Mouse (Mus musculus): ENCODE results near the gene Spata13. TPM values are rescaled to one million over a fixed set of nuclear protein-coding genes. Genes with fewer than 3 reads are reported as not detected.
A peak's percentile ranks its signal among the peaks of the same experiment; 100 is the strongest.

The Spata13 gene
- total RNA-seq, 2 experiments from 2014 or later, result 23.2 to 31.1 TPM

DNA sequence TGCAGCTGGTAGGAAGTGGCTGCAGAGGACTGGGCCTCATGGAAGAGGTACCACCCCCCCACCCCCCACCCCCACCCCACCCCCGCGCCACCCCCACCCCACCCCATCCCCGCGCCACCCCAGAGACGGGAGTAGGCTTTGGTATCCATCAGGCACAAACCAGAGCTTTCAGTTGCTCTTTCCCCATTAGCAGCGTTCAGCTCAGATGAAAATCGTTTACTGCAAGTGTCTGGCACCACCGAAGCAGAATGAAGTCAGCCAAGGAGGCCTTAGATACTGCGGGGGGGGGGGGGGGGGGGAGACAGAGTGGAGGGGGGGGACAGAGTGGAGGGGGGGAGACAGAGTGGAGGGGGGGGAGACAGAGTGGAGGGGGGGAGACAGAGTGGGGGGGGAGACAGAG lies 105.4 kb downstream of the Spata13 start:
- H3K27ac ChIP-seq, result no peak overlapping the region
- no peak for DNase-seq (ENCODE audit: low spot score in 2 of 2)
- no peak overlapping the region for H3K4me3 ChIP-seq
- TF ChIP-seq CTCF (conservative IDR thresholded peaks at IDR 0.05), result no peak

- H3K27ac ChIP-seq, result peak overlapping the region; percentile 85
- no peak overlapping the region for H3K4me3 ChIP-seq
- no peak for TF ChIP-seq CTCF (conservative IDR thresholded peaks at IDR 0.05)
- no peak for DNase-seq (ENCODE audit: low spot score in 2 of 2)
Measured at GRCm38 (mm10) chr14:60739616-60740015, 105.8 kb downstream of the Spata13 start.

- Histone ChIP-seq H3K27ac (peak overlapping the region; percentile 85), H3K4me3 (no peak overlapping the region)
- no peak for TF ChIP-seq CTCF (conservative IDR thresholded peaks at IDR 0.05)
- no peak for DNase-seq (ENCODE audit: low spot score in 2 of 2)
Measured at GRCm38 (mm10) chr14:60740507-60740906, 106.7 kb downstream of the Spata13 start.

DNA sequence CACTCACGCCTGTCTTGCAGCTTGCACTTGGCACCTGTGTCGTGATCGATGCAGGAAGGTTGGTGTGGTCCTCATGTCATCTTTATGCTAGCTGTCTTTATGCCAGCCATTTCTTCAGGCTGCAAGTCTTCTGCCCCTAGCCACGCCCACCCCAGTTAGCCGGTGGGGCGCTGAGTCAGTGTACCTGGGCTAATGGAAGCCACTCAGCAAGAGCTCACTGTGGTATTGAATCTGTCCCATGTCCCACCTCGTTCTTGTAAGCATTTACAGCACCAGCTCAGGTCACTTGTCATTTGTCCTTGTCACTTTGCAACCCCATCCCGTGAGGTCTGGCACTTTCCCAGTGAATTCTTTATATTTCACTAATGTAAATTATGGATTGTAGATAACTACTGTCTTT lies 107.2 kb downstream of the Spata13 start:
- Histone ChIP-seq H3K4me3 (no peak overlapping the region), H3K27ac (peak overlapping the region; percentile 51; the same call in 1 of the 2 replicates)
- DNase-seq (ENCODE audit: low spot score in 2 of 2), result no peak
- no peak for TF ChIP-seq CTCF (conservative IDR thresholded peaks at IDR 0.05)

- no peak for DNase-seq (ENCODE audit: low spot score in 2 of 2)
- Histone ChIP-seq H3K27ac (peak overlapping the region; percentile 51; the same call in 1 of the 2 replicates), H3K4me3 (no peak overlapping the region)
- TF ChIP-seq CTCF (conservative IDR thresholded peaks at IDR 0.05), result no peak
Measured at GRCm38 (mm10) chr14:60741490-60741981, 107.7 kb downstream of the Spata13 start.

DNA sequence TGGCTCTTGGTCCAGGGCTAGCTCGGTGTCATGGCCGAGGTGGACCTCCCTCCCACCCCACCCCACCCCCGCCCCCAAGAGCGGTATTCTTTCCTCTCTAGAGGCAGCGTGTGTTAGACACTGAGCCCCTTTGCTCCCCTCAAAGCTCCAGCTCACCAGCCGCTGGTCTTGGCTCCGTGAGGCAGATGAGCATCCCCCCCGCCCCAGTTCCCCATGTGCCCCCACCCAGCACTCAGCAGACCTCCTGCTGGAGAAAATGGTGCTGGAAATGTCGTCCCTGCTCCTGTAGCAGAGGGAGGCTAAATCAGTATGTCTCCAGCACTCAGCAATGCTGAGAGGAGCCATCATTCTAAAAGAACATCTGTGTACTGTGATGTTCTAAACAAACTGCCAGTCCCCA lies 109.9 kb downstream of the Spata13 start:
- H3K27ac ChIP-seq, result peak overlapping the region; percentile 23; the same call in 1 of the 2 replicates
- H3K4me3 ChIP-seq, result no peak overlapping the region
- TF ChIP-seq CTCF (conservative IDR thresholded peaks at IDR 0.05), result no peak
- no peak for DNase-seq (ENCODE audit: low spot score in 2 of 2)

- no peak for DNase-seq (ENCODE audit: low spot score in 2 of 2)
- Histone ChIP-seq H3K27ac (no peak overlapping the region), H3K4me3 (no peak overlapping the region)
- no peak for TF ChIP-seq CTCF (conservative IDR thresholded peaks at IDR 0.05)
Measured at GRCm38 (mm10) chr14:60745201-60745600, 111.4 kb downstream of the Spata13 start.

- no peak overlapping the region for H3K4me3 ChIP-seq
- no peak for TF ChIP-seq CTCF (conservative IDR thresholded peaks at IDR 0.05)
- DNase-seq (ENCODE audit: low spot score in 2 of 2), result no peak
- no peak overlapping the region for H3K27ac ChIP-seq
Measured at GRCm38 (mm10) chr14:60746141-60746540, 112.3 kb downstream of the Spata13 start.

DNA sequence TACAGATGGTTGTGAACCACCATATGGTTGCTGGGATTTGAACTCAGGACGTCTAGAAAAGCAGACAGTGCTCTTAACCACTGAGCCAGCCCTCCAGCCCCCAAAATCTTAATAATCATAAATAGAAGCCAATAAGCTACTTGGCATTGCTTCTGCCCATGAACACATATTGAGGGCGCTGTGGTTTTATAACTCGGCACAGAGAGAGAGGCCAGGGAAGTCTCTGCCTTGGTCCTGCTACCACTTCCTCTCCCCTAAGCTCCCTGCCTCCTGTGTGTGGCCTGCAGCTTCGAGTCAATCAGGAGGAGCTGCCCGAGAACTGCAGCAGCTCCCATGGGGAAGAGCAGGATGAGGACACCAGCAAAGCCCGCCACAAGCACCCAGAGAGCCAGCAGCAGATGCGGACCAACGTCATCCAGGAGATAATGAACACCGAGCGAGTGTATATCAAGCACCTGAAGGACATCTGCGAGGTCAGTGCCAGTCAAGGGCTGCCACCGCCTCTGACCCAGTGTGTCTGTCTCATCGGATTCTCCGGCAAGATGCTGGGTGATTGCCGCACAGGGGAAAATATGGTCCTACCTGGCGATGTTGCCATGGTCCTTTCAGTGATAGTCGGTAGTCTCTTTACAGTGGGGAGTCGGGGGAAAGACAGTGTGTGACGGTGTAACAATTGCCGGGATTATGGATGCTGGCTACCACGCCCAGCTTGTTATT lies 113.5 kb downstream of the Spata13 start:
- Histone ChIP-seq H3K27ac (peak overlapping the region; percentile 65), H3K4me3 (no peak overlapping the region)
- TF ChIP-seq CTCF (conservative IDR thresholded peaks at IDR 0.05), result no peak
- no peak for DNase-seq (ENCODE audit: low spot score in 2 of 2)

GRCm38 (mm10) chr14:60749880-60750279 lies 116.1 kb downstream of the Spata13 start:
- Histone ChIP-seq H3K27ac (no peak overlapping the region), H3K4me3 (no peak overlapping the region)
- DNase-seq (ENCODE audit: low spot score in 2 of 2), result no peak
- no peak for TF ChIP-seq CTCF (conservative IDR thresholded peaks at IDR 0.05)

DNA sequence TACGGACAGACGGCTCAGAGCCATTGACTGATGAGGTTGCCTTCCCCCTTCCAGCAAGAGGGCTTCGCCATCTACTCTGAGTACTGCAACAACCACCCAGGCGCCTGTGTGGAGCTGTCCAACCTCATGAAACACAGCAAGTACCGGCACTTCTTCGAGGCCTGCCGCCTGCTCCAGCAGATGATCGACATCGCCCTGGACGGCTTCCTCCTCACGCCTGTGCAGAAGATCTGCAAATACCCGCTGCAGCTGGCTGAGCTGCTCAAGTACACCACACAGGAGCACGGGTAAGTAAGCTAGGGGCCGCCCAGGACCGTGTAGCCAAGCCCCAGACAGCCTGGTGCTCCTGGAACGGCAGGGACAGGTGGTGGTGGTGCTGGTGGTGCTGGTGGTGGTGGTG lies 117.8 kb downstream of the Spata13 start:
- no peak for TF ChIP-seq CTCF (conservative IDR thresholded peaks at IDR 0.05)
- Histone ChIP-seq H3K4me3 (no peak overlapping the region), H3K27ac (no peak overlapping the region)
- DNase-seq (ENCODE audit: low spot score in 2 of 2), result no peak

GRCm38 (mm10) chr14:60752892-60753800 lies 119.3 kb downstream of the Spata13 start:
- no peak for DNase-seq (ENCODE audit: low spot score in 2 of 2)
- Histone ChIP-seq H3K27ac (peak overlapping the region; percentile 36; the same call in 1 of the 2 replicates), H3K4me3 (0 out of 2 replicates have a peak overlapping the region, but pooled peaks have one; percentile 9)
- 0 out of 2 replicates have a peak, but pooled peaks have one; percentile 4 for TF ChIP-seq CTCF (conservative IDR thresholded peaks at IDR 0.05)

DNA sequence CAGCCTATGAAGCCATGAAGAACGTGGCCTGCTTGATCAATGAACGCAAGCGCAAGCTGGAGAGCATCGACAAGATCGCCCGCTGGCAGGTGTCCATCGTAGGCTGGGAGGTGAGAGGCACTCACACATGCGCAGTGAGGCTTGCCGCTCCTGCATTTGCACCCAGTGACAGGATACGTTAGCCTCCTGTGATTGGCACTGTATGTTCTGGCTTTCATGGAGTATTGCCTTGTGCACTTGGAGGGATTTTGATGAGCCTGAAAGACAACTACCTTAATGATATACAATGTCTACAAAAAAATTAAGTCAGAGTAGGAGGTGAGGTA lies 120.0 kb downstream of the Spata13 start:
- no peak for TF ChIP-seq CTCF (conservative IDR thresholded peaks at IDR 0.05)
- H3K4me3 ChIP-seq, result 0 out of 2 replicates have a peak overlapping the region, but pooled peaks have one; percentile 9
- H3K27ac ChIP-seq, result peak overlapping the region; percentile 36; the same call in 1 of the 2 replicates
- no peak for DNase-seq (ENCODE audit: low spot score in 2 of 2)

All from layer of hippocampus, adult 2 months (tissue).